Mouse (Mus musculus): ENCODE measurements around the gene Srrd. TPM values are rescaled to one million over a fixed set of nuclear protein-coding genes. Genes with fewer than 3 reads are reported as not detected.
A peak's percentile ranks its signal among the peaks of the same experiment; 100 is the strongest.

Gene Srrd
- total RNA-seq, 4 experiments from 2014 or later: 26.0 to 51.5 (median 29.9) TPM

DNA sequence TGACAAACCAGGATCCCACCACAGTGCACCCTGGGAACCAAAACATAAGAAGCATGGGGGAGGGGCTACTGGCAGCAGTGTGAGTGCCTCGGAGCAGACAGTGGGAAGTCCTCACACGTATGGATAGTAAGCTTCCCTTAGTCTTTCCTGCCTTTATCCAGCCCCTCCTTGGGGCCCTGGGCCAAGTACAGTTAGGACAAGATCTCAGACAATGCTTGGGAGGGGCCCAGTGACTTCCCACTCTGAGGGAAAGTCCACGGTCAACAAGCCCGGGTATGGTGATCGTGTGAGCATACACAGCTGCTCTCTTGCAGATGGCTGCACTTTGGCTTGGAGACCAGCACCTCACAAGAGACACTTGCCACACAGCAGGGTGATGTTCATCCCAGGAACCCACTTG, 25.5 kb downstream of the Srrd start:
- DNase-seq: no peak

DNA sequence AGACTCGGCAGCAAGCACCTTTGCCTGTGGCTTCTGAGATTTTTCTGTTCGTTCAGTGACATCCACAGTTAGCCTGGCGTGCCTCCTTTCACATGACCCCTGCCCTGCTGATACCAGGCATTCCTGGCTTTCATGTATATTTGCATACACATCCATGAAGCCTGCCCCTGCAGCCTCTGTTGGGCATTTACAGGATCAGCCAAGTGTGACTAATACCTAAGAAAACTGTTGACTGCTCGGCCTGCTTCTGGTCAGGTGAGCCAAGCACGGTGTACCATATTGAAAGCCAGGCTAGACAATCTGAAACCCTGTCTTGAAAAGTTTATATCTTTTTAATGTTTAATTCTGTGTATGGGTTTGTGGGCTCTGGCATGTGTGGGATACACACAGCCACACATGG, 26.4 kb downstream of the Srrd start:
- no peak for DNase-seq

DNA sequence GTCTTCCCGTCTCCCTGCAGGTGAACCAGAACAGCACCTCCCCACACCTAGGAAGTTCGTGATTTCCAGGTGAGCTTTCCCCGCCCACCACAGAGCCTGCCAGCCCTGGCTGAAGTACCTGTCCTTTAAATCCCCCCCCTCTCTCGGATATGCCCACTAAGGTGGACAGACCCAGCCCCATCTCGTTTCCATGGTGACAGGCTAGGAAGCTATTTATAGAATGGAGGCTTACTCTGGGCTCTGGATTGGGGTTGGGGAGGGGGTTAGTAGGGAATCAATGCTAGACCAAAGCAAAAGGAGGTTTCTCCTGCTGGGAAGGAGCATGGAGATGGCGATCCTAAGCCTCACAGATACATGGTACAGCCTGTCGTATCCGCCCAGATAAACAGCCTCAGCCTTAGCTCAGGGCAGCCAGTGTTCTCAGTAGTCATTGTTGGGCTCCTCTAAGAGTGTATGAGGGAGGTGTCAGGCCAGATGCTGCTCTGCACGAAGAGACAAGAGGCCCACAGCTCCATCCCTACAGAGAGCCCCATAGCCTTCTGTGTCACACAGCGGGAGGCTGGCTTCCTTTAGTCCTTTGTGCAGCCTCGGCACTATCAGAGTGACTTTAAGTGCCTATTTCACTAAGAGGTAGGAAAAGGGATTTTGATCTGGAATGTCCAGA, 29.5 kb downstream of the Srrd start:
- no peak for DNase-seq

DNA sequence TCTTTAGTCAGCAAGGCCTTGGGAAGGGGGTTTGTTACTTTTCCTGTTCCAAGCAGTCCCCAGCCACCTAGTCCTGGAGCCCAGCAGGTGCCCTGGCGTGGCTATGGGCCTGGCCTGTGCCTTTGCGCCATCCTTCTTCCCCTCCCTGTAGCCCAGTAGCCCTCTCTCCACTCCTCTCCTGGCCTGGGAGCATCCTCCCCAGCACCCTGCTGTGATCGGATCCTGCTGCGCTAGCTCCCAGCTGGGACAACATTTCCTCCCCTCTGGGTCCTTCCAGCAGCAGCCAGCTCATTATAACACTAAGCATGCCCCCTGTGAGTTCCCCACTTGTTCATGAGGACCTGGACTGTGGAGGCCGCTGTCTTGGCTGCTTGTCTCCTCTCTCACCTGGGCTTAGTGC, 37.0 kb downstream of the Srrd start:
- DNase-seq: no peak

DNA sequence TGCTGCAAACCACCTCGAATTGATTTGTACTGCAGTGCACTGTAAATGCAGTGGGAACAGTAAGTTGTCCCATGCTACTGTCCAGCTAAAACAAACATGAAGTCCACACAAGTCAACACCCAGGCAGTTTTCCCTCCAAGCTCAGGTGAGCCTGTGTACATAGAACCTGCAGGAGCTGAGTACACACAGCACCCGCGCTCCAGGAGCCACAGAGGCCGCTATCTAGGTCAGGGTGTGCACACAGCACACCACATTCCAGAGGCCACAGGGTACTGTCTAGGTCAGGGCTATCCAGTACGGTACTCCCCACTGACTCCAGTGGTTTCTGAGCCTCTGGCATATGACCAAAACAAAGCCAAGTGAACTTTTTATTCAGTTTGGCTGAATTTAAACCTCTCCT, 40.5 kb downstream of the Srrd start:
- peak; percentile 70 for DNase-seq

DNA sequence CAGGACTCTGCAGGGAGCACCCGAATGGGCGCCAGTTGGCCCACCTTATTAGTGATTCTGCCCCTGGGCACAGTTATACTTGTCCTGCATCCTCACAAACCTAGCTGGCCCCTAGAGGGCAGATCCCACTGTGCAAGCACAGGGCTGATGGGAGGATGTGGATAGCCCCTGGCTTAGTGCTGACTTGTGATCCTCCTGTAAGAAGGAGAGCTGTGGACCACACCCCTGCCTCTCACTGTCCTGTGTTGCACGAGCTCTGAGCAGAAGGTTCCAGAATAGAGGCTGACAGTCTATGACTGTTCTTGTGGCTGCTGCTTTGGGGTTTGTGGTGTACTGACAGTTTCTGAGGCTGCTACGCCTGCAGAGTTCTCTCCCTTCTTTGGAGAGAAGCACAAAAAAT, 41.1 kb downstream of the Srrd start:
- DNase-seq: no peak

DNA sequence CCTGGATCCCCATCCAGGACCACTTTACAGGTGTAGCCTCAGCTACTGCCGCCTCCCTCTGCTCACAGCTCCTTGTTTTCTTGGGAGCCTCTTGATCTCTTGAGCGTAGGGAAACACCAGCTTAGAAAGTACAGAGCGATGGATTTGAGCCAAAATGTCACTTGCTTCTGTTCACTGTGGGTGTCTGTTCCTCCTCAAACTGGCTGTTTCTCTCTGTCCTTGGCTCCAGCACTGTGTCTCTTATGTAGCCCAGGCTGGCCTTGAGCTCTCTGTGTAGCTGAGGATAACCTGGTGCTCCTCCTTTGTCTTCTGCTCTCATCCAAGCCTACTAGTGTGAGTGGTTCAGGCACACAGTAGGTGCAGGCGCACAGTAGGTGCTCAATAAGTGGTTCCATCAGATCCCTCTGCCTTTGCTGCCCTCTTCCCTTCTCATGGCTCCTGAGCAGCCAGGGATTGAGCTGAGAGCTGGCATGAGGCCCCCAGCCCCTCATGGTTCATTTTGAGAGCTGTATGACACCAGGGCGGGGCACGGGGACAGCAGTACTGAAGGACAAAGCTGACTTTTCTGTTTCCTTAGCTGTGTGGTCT, 42.0 kb downstream of the Srrd start:
- no peak for DNase-seq

DNA sequence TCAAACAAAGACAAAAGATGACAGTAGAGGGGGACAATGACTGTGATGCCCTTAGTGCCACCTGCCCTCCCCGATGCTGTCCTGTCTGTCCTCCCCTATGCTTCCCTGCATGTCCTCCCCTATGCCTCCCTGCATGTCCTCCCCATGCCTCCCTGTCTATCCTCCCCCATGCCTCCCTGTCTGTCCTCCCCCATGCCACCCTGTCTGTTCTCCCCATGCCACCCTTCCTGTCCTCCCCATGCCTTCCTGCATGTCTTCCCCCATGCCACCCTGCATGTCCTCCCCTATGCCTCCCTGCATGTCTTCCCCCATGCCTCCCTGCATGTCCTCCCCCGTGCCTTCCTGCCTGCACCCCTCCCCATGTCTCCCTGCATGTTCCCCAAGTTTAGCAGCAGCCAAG, 42.7 kb downstream of the Srrd start:
- no peak for DNase-seq

DNA sequence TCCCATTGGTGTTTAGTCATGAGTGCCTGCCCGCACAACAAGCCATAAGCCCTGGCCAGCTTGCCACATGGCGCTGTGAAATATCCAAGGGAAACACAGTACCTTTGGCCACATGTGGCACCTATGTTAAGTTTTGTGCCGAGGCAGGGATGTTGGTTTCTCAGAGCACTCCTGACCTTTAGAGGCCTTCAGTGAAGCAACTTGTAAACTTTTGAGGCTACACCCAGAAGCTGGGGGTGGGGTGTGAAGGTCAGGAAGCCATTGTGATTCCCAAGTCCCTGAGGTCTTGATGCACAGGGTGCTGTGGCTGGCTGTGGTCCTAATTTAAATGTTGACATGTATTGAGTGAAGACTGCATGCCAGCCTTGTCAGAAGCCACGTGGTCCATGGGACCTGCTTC, 43.4 kb downstream of the Srrd start:
- no peak for DNase-seq

DNA sequence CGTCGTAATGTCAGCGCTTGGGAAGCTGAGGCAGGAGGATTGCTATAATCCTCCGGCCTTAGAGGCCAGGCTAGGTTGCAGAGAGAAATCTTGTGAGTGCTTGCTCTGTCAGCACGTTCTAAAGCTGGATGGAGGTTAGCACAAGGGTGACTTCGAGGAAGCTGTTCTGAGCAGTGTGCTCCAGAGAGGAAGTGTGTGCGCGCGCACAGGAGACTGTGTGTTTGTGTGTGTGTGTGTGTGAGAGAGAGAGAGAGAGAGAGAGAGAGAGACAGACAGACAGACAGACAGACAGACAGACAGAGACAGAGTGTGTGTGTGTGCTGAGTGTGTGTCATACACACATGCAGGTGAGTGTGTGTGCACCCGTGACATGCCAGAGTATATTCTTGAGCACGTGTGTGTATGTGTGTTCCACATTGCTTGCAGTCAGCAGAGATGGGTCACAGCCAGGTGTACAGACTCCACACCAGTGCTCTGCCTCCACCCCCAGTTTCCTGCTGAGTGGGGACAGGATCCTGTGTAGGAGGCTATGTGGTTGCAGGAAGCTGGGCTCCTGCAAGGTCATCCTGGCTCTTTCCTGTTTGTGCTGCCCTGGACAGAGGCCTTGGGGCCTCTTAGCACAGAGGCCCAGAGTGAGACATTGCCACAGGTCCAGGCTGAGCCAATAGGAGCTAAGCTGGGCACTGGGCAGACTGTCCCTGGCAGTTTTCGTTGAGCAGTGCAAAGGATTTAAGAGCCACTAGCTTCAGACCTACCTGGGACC, 44.4 kb downstream of the Srrd start:
- peak; percentile 87 for DNase-seq

DNA sequence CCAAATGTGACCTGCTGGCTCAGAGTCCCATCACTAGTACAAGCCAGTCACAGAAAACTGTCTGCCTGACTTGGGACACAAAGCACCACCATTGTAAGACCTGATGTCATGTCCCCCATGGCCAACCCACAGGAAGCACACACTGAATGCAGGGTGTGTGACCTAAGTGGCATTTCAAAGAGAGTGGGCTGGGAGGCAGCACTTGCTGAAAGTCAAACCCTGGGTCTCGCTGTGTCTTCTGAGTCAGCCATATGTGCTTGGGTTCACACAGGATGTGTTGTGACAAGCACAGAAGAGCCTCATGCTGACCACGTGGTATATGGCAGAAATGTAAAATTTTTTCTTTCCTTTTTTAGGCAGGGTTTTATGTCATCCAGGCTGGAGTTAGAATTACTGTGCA, 45.6 kb downstream of the Srrd start:
- no peak for DNase-seq

DNA sequence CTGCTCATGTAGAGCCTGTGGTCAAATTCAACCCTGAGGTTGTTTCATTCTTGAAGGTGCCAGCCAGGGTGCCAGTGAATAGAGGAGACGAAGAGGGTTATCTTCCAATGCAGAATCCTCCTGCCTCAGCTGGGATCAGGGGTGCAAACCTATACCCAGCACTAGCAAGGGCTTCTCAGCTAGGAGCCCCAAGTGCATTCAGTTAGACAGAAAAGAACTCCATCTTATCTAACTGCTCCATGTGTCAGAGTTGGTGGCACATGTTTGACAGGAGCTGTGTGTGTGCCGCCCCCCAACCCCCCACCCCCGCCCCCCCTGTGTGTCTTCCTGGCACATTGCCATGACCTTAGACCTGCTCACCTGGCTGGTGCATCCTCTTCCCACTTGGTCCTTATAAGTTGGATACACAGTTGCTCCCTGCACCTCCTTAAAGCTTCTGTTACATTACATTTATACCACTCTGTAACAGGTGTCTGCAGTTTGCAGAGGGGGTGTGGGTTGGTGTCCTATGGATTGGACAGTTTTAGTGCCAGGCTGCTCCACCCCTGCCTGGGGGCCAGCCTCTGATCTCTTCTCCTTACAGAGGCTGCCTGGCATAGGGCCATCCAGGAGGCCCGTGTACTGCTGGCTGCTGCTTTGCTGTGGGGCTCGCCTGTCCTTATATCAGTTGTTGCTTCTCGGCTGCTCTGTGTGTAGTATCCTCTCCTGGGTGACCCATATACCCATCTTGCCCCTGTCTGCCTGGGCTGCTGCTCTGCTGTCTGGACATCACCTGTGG, 46.2 kb downstream of the Srrd start:
- DNase-seq: no peak

DNA sequence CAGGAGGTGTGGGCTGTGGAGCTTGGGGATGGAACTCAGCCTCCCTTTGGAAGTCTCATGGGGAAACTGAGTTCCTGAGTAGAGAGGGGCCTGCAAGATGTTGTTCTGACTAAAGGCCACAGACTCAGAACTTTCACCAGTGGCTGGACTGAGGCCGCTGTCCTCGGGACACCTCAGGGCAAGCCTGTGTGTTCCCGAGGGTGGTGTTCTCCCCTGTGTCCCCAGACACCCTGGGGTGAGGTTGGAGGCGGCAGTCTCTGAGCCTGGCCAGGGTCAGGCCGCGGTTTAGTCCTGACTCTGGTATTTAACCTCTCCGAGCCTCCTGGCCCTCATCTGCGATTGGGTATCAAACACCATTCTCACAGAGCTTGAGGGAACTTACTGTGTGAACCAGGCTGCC, 47.3 kb downstream of the Srrd start:
- DNase-seq: no peak

DNA sequence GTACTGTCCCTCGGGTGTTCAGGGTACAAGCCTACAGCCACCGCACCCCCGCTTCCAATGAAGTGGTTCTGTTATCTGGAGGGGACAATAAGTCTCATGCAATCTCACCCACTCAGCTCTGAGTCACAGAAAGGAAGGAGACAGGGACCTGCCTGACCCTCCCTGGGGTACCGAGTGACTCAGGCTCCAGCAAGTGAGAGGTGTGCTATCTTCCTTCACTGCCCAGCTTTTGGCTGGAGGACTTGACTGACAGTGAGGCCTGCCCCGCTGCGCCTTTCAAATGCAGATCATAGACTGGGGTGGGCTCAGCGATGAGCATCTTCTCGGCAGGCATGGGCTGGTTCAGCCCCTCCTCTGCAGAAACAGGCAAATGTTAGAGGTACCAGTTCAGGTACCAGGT, 47.7 kb downstream of the Srrd start:
- DNase-seq: peak; percentile 73

DNA sequence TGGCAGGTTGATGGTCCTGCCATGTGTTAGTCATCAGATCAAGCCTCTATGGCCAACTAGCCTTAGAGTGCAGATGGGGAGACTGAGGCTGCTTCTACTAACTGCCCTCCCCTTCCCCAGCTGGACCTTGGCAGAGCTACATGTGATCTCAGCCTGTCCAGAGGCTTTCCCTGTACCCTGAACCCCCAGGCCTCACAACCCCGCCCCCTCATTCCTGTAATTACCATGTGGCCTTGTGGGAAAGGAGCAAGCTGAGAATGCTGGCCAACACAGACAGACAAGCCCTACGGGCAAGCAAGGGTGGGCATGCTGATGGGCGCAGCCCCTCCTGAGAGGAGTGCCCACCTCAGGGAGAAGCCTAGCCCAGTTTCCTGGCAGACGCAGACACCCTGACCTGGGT, 48.1 kb downstream of the Srrd start:
- DNase-seq: no peak

DNA sequence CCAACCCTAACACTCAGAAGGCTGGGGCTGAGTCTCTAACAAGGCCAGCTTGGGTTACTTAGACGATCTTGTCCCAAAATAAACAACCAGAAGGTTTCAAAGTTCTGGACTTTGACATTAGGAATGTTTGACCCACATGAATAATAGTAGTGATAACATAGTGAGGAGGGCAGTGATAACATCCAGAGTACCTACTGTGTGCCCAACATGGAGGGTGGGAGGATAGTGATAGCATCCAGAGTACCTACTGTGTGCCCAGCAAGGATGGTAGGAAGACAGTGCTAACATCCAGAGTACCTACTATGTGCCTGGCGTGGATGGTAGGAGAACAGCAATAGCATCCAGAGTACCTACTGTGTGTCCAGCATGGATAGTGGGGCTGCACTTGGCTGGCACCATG, 49.0 kb downstream of the Srrd start:
- no peak for DNase-seq

DNA sequence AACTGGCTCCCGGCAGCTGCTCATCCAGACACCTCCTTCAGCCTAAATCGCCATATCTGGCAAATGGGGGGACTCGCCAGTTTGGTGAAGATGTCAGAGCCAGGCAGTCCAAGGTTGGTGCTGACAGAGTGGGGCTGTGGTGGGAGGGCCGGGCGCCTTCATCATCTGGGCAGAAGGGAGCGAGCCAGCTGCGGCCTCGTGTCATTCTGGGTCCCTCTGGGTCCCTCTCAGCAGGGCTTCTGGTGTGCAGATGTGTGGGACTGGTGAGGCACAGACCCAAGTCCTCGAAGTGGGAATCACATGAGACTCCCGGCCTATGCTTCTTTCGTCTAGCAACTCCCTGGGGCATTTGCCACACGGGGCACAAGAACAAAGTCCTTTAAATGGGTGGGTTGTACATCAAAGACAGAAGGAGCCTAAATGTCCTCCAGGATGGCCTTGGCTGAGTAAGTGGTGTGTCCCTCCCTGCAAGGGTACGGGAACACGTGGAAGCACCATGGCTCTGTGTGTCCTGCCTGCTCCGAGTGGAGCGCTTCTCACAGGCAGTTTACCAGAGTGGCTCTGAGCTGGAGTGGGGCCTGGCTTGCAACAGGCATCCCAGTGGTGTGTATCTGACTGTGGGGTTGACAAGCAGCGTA, 50.4 kb downstream of the Srrd start:
- peak; percentile 78 for DNase-seq

DNA sequence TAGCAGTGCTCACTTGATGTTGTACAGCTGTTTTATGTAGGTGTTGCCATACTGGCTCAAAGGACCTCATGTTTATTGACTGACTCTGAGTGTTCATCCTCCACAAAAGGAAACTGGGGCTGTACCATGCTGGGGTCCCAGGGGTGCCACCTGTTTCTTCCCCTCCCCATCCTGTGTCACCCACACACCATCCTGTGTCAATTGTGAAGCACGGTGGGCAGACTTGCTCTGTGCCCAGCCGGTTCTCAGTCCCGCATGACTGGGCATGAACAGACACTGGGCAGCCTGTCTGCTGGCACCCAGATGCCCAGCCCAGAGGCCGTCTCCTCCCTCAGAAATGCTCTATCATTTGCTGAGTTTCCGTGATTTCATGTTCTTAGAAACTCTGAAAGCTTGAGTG, 51.0 kb downstream of the Srrd start:
- DNase-seq: no peak

DNA sequence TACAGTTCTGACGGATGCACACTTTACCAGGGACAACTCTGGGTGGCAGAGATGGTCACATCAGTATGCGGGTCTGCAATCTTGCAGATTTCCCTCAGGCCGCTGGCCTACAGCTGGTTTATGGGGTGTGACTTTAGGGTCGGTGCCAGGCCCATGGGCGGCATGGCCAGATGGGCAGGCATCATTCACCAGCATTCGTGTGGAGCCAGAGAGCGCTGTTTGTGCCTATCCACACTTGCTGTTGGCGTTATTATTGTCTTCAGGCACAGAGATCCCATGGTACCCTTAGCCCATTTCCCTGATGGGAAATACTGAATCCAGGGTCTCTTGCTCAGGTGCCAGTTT, 52.3 kb downstream of the Srrd start:
- no peak for DNase-seq

DNA sequence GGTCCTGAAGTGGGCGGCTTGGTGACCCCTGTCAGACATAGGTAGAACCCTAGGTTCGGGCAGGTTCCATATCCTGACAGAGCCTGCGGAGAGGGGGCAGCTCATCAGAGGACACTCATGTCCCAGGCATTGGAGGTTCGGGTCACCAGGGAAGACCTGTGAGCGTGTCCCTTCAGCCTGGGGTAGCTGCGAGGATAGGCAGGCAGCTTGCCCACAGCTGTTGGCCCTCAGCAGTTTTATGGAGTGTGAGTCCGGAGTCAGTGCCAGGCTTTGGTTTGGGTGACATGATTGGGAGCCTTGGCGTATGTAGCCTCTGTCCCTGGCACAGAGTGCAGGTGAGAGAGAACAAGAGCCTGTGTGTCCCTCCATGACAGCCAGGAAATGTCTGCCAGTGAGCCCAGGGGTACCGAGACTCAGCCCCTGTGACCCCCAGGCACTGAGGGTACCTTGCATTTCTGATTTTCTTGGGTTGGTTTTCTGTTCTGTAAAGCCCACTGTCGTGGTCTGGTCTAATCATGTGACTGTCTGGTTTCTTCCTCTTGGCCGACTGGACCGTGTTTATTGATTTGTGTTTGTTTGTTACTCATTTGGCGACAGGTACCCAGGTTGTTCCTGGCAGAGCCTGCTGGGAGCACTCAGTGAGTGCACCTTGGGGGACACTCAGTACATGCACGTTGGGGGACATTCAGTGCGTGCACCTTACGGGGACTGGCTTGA, 52.9 kb downstream of the Srrd start:
- DNase-seq: no peak

DNA sequence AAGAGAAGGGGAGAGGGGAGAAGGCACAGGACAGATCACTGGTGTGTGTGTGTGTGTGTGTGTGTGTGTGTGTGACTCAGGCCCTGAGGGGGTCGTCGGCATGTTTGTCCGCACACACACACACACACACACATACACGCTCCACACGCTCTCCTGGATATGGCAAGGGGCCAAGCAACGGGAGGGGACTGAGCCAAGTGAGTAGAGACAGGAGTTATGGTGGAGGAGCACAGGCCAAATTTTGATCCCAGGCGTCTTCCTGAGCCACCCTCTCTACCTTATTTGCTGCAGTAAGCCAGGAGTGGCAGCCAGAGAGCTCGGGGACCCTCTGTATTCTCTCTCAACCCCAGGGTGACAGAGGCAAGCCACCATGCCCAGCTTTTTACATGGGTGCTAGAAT, 53.6 kb downstream of the Srrd start:
- no peak for DNase-seq
